Mouse (Mus musculus) spleen, postnatal 14 days (tissue): ENCODE measurements around the gene Olfr1354.
"Not testable (repeated sequence)": the region's sequence is repeated elsewhere in the genome, so short reads cannot be mapped to it uniquely, and the experiment has no call there.

Source experiments
- DNase-seq, 2 experiments: peaks; one replicate each; pipeline ENCODE4 v3.0.0; 2021 to 2022; ENCODE audit warnings: low spot score in 2 of 2

Olfr1354 gene

DNA sequence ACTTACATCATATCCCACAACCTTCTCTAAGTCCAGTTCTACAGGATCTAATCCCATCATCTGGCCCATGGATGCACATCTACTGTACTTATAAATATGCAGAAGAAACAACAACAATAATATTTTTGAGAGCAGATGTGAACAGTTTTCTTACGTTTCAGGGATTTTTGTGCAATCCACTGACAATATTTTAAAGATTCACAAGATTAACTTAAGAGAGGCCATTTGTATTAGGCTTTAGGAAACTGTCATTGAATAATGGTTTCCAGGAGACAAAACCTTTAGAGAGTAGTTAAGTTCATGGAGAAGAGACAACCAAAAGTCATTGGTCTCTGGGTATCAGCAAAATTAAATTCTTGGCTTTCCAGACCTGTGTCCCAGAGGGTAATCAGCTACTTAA lies at the start of gene Olfr1354:
Gene Olfr1354, plus strand, starts transcription at position 301 of the 400 bp plus-strand sequence.
- not testable (repeated sequence) for DNase-seq

DNA sequence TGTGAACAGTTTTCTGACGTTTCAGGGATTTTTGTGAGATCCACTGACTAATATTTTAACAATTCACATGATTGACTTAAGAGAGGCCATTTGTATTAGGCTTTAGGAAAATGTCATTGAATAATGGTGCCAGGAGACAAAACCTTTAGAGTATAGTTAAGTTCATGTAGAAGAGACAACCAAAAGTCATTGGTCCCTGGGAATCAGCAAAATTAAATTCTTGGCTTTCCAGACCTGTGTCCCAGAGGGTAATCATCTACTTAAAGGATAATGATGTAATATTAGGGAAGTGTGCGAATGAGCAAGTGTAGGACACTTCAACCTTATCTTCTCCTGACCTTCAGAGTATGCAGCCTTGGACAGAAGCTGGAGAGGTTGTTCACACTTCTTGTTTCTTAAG lies 37.7 kb upstream of the Olfr1354 start, which contains the start of gene Olfr1355:
Gene Olfr1355, plus strand, starts transcription at position 301 of the 400 bp plus-strand sequence.
- DNase-seq = no peak

DNA sequence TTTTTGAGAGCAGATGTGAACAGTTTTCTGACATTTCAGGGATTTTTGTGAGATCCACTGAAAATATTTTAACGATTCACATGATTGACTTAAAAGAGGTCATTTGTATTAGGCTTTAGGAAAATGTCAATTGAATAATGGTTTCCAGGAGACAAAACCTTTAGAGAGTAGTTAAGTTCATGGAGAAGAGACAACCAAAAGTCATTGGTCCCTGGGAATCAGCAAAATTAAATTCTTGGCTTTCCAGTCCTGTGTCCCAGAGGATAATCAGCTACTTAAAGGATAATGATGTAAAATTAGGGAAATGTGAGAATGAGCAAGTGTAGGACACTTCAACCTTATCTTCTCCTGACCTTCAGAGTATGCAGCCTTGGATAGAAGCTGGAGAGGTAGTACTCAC lies 37.4 kb downstream of the Olfr1354 start, which contains the start of gene Olfr8:
Gene Olfr8, plus strand, starts transcription at position 301 of the 400 bp plus-strand sequence.
- DNase-seq = not testable (repeated sequence)

DNA sequence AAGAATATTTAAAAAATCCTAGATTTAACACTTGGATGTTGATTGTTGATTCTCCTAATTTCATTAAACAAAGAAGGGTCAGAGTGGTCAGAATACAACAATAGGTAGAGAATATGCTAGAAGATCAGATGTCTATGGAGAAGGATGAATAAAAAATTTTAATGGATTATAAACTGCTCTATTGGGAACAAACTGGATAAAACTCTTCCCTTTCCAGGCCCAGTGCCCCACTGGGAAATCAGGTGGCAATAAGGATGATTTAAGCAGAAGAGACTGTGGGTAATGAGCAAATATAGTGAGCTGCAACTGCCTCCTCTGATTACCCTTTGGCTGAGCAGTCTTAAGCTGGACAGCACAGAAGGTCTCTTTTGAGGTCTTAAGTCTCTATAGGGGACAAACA lies 50.0 kb downstream of the Olfr1354 start, which contains the start of gene Olfr1353:
Gene Olfr1353, plus strand, starts transcription at position 301 of the 400 bp plus-strand sequence.
- DNase-seq = not testable (repeated sequence)
